8 mouse cellular contexts compared by ENCODE assay signal in the genomic region with DNA sequence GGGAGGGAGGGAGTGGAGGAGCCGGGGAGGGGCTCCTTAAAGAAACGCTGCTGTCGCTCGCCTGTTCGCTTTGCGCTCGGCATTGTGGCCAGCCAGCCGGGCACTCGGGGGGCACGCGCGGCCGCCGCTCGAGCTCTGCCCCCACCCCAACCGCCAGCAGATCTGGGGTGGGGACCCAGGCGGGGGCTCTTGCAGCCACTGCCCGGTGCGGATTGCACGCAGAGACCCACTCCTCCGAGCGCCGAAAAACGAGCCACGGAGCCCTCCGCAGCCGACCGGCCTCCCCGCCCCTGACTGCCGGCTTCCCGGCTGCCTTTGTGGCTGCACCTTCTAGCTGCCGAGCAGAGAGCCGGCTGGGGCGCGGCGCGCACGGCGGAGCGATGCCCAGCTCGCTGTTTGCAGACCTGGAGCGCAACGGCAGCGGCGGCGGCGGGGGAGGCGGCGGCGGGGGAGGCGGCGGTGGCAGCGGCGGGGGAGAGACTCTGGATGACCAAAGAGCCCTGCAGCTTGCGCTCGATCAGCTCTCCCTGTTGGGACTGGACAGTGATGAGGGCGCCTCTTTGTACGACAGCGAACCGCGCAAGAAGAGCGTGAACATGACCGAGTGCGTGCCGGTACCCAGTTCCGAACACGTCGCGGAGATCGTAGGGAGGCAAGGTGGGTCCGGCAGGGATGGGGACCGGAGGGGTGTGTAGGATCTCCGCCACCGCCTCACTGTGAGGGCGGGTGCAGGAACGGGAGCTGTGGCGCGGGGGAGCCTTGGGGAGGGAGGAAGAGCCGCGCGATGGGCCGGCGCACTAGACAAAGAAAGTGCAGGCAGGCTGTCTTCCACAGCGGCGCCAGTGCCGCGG. TPM values are rescaled to one million over a fixed set of nuclear protein-coding genes. Genes with fewer than 3 reads are reported as not detected.
DNase-seq lines count a peak whose midpoint lies in the region; ATAC-seq and TF ChIP-seq lines count a peak whose summit lies in the region.

Gene Mex3b, plus strand, starts transcription at position 63 of the 851 bp plus-strand sequence.

- H3K27ac ChIP-seq in embryonic facial prominence, embryonic 13.5 days, result peak within 1 kb of the TSS; percentile 100
- peak within 1 kb of the TSS; percentile 98 for H3K27ac ChIP-seq in heart, embryonic 11.5 days (ENCODE audit: low read depth, low read length)
- peak within 1 kb of the TSS; percentile 99 for H3K27ac ChIP-seq in kidney, embryonic 15.5 days
- H3K27ac ChIP-seq in stomach, embryonic 16.5 days (ENCODE audit: low read length), result peak within 1 kb of the TSS; percentile 98

- no peaks in the 10 kb centered on the region for H3K9me3 ChIP-seq in embryonic facial prominence, embryonic 13.5 days
- no peaks in the 10 kb centered on the region for H3K9me3 ChIP-seq in heart, embryonic 11.5 days (replicated peaks; ENCODE audit: control insufficient read depth, low read length)
- no peaks in the 10 kb centered on the region for H3K9me3 ChIP-seq in kidney, embryonic 15.5 days (replicated peaks)
- no peaks in the 10 kb centered on the region for H3K9me3 ChIP-seq in stomach, embryonic 16.5 days (replicated peaks; ENCODE audit: control insufficient read depth, low read length)

- ATAC-seq in embryonic facial prominence, embryonic 13.5 days (ENCODE audit: insufficient number of reproducible peaks, insufficient read depth, low FRiP score, low TSS enrichment, low read depth), result no peak
- ATAC-seq in heart, embryonic 11.5 days (replicated peaks; ENCODE audit: insufficient number of reproducible peaks, low FRiP score, low TSS enrichment), result no peak
- ATAC-seq in kidney, embryonic 15.5 days (replicated peaks; ENCODE audit: low FRiP score), result peak; percentile 1
- peak; percentile 7; the same call in 1 of the 2 replicates for ATAC-seq in stomach, embryonic 16.5 days (ENCODE audit: insufficient read depth, low FRiP score)

- peak within 1 kb of the TSS; percentile 95 for H3ac ChIP-seq in myocyte (ENCODE audit: control insufficient read depth, insufficient read length)

- H3K36me3 ChIP-seq in embryonic facial prominence, embryonic 13.5 days, result peaks cover 26% of the 10 kb centered on the region
- no peaks in the 10 kb centered on the region for H3K36me3 ChIP-seq in heart, embryonic 11.5 days (ENCODE audit: control insufficient read depth, insufficient read depth, low read length)
- H3K36me3 ChIP-seq in kidney, embryonic 15.5 days, result peaks cover 15% of the 10 kb centered on the region
- peaks cover 15% of the 10 kb centered on the region for H3K36me3 ChIP-seq in myocyte (ENCODE audit: control insufficient read depth, insufficient read depth)
- no peaks in the 10 kb centered on the region for H3K36me3 ChIP-seq in stomach, embryonic 16.5 days (ENCODE audit: control insufficient read depth, insufficient read depth, low read length)

- TF ChIP-seq POLR2A in myocyte (IDR thresholded peaks at IDR 0.05; ENCODE audit: insufficient read length, low read depth), result peak; percentile 51

- DNase-seq in 3T3-L1 (ENCODE audit: low read depth, low spot score) (peak; percentile 50), liver (peak; percentile 49)
- peak; percentile 73 for DNase-seq in adrenal gland, postnatal 10 days

- WGBS in embryonic facial prominence, embryonic 13.5 days, result under 1% methylated on average over 86 of the region's 87 CpGs
- under 1% methylated on average over 87 of the region's 87 CpGs for WGBS in heart, embryonic 11.5 days (ENCODE audit: insufficient replicate concordance)
- WGBS in kidney, embryonic 15.5 days, result under 1% methylated on average over 84 of the region's 87 CpGs
- WGBS in stomach, embryonic 16.5 days, result under 1% methylated on average over 86 of the region's 87 CpGs

- H3K4me3 ChIP-seq in embryonic facial prominence, embryonic 13.5 days, result peak within 1 kb of the TSS; percentile 95
- peak within 1 kb of the TSS; percentile 84 for H3K4me3 ChIP-seq in heart, embryonic 11.5 days (ENCODE audit: low read depth, low read length)
- peak within 1 kb of the TSS; percentile 92 for H3K4me3 ChIP-seq in kidney, embryonic 15.5 days (replicated peaks)
- H3K4me3 ChIP-seq in myocyte, result peak within 1 kb of the TSS; percentile 98
- H3K4me3 ChIP-seq in stomach, embryonic 16.5 days (replicated peaks; ENCODE audit: low read length), result peak within 1 kb of the TSS; percentile 86

- peak within 1 kb of the TSS; percentile 100 for H3K9ac ChIP-seq in embryonic facial prominence, embryonic 13.5 days
- peak within 1 kb of the TSS; percentile 97 for H3K9ac ChIP-seq in heart, embryonic 11.5 days (ENCODE audit: low read depth, low read length)
- H3K9ac ChIP-seq in kidney, embryonic 15.5 days, result peak within 1 kb of the TSS; percentile 93
- H3K9ac ChIP-seq in stomach, embryonic 16.5 days (ENCODE audit: low read length), result peak within 1 kb of the TSS; percentile 95

- H3K79me2 ChIP-seq in myocyte (ENCODE audit: control insufficient read depth, insufficient read depth), result peaks cover 35% of the 10 kb centered on the region

- H3K4me2 ChIP-seq in embryonic facial prominence, embryonic 13.5 days, result peak within 1 kb of the TSS; percentile 93
- H3K4me2 ChIP-seq in heart, embryonic 11.5 days, result peak within 1 kb of the TSS; percentile 96
- peak within 1 kb of the TSS; percentile 95 for H3K4me2 ChIP-seq in kidney, embryonic 15.5 days
- H3K4me2 ChIP-seq in myocyte (ENCODE audit: low read depth), result peak within 1 kb of the TSS; percentile 71
- peak within 1 kb of the TSS; percentile 85 for H3K4me2 ChIP-seq in stomach, embryonic 16.5 days (ENCODE audit: low read depth, low read length)

- peaks cover 34% of the 10 kb centered on the region for H3K4me1 ChIP-seq in embryonic facial prominence, embryonic 13.5 days
- H3K4me1 ChIP-seq in heart, embryonic 11.5 days (ENCODE audit: control insufficient read depth, insufficient read depth, low read length), result peaks cover 17% of the 10 kb centered on the region
- peaks cover 37% of the 10 kb centered on the region for H3K4me1 ChIP-seq in kidney, embryonic 15.5 days
- peaks cover 19% of the 10 kb centered on the region for H3K4me1 ChIP-seq in stomach, embryonic 16.5 days (ENCODE audit: control insufficient read depth, insufficient read depth, low read length)

- H3K27me3 ChIP-seq in embryonic facial prominence, embryonic 13.5 days, result no peaks in the 10 kb centered on the region
- H3K27me3 ChIP-seq in heart, embryonic 11.5 days (ENCODE audit: control insufficient read depth, insufficient read depth, low read length), result no peaks in the 10 kb centered on the region
- no peaks in the 10 kb centered on the region for H3K27me3 ChIP-seq in kidney, embryonic 15.5 days
- H3K27me3 ChIP-seq in myocyte (ENCODE audit: control insufficient read depth, insufficient read depth, insufficient read length), result no peaks in the 10 kb centered on the region
- no peaks in the 10 kb centered on the region for H3K27me3 ChIP-seq in stomach, embryonic 16.5 days (ENCODE audit: control insufficient read depth, insufficient read depth, low read length)

TF ChIP-seq in myocyte, 11 proteins besides CTCF, POLR2A, EP300 and RAD21:
- TF ChIP-seq SRF (IDR thresholded peaks at IDR 0.05; ENCODE audit: control insufficient read depth, insufficient read length, low read depth), result no peak
- no peak for TF ChIP-seq E2F4 (IDR thresholded peaks at IDR 0.05; ENCODE audit: insufficient read depth)
- no peak for TF ChIP-seq REST (IDR thresholded peaks at IDR 0.05; ENCODE audit: insufficient read depth, insufficient read length)
- no peak for TF ChIP-seq MAX (IDR thresholded peaks at IDR 0.05; ENCODE audit: low read depth)
- TF ChIP-seq TCF3 (IDR thresholded peaks at IDR 0.05; ENCODE audit: insufficient read length, low read depth), result no peak
- TF ChIP-seq CEBPB (IDR thresholded peaks at IDR 0.05; ENCODE audit: insufficient read depth, poor library complexity, severe bottlenecking), result no peak
- peak; percentile 44 for TF ChIP-seq POLR2AphosphoS2 (IDR thresholded peaks at IDR 0.05; ENCODE audit: insufficient read length, low read depth)
- TF ChIP-seq MYOD1 (IDR thresholded peaks at IDR 0.05; ENCODE audit: control insufficient read depth in 1 of 3, insufficient read length in 2 of 3, low read depth in 2 of 3), result no peak
- peak in 1 of 3 experiments; percentile 11 for TF ChIP-seq MYOG (IDR thresholded peaks at IDR 0.05; ENCODE audit: control insufficient read depth in 1 of 3, insufficient read depth in 1 of 3, insufficient read length in 2 of 3, low read depth in 2 of 3)
- TF ChIP-seq USF1 (IDR thresholded peaks at IDR 0.05; ENCODE audit: low read depth), result no peak
- no peak for TF ChIP-seq TCF12 (IDR thresholded peaks at IDR 0.05; ENCODE audit: insufficient read depth, poor library complexity, severe bottlenecking)

RNA-seq across cellular contexts. Expression of gene Mex3b, which starts in this region (rescaled TPM):
- total RNA-seq in adrenal gland, postnatal 10 days (2021), result 1 to 10 TPM; 4.6 to 7.7 TPM
- 35.9 and 37.1 TPM in 2 replicates for polyA plus RNA-seq in embryonic facial prominence, embryonic 13.5 days (2015; fragmentation: Nextera tagmentation; extraction: Ambion mirVana)
- 10.8 and 12.2 TPM in 2 replicates for polyA plus RNA-seq in heart, embryonic 11.5 days (2014; fragmentation: Nextera tagmentation; extraction: Ambion mirVana)
- 11.1 and 11.3 TPM in 2 replicates for polyA plus RNA-seq in kidney, embryonic 15.5 days (2015; fragmentation: Nextera tagmentation; extraction: Ambion mirVana)
- polyA plus RNA-seq in myocyte (2012; fragmentation: generic; extraction: Trizol), result 9.9 TPM
- 4.8 and 6.6 TPM in 2 replicates for polyA plus RNA-seq in stomach, embryonic 16.5 days (2015; fragmentation: Nextera tagmentation; extraction: Ambion mirVana)

Comparison
In these comparisons a context has a peak if more than half of its experiments do, and no peak if none do; other contexts are left out.
1. ATAC-seq: peak in kidney, embryonic 15.5 days (single experiment) and stomach, embryonic 16.5 days (single experiment); none in embryonic facial prominence, embryonic 13.5 days (single experiment) and heart, embryonic 11.5 days (single experiment).
2. Peak in every context shown above with its lines, with median percentiles within 50 percentile points of each other: DNase-seq, H3K27ac ChIP-seq, H3K4me2 ChIP-seq, H3K4me3 ChIP-seq and H3K9ac ChIP-seq.